ENCODE assay signal across 7 mouse cellular contexts in the genomic region with DNA sequence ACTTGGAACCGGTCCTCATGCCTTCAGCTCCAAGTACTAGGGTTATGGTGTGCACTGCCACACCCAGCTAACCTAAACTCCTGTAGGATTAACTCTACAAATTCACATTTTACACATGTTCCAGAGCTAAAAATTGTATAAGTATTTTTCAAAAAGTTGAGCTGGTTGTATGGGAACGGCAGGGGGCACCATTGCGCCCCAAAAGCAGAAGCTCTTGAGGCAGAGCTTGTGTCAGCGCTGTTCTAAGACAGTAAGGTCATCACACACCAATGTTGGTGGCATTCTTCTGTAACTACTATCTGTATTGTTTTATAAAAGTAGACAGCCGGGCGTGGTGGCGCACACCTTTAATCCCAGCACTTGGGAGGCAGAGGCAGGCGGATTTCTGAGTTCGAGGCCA. TPM values are rescaled to one million over a fixed set of nuclear protein-coding genes. Genes with fewer than 3 reads are reported as not detected.
DNase-seq lines count a peak whose midpoint lies in the region.

No protein-coding gene starts in this region.

- intact Hi-C loops in left cerebral cortex, postnatal 4 days (cut with DNase I) = no loop called here

- peak; percentile 8 for DNase-seq in kidney, postnatal 14 days
- DNase-seq in kidney, adult 11 months = no peak
- peak; percentile 41 for DNase-seq in ES-CJ7 (ENCODE audit: low read depth, low spot score)
- DNase-seq in adrenal gland, postnatal 10 days = peak; percentile 27
- peak; percentile 19 for DNase-seq in lung, postnatal 14 days
- no peak for DNase-seq in urinary bladder, postnatal 10 days (ENCODE audit: low spot score)
- no peak for DNase-seq in left cerebral cortex, postnatal 4 days

RNA-seq across cellular contexts. Expression of a gene that starts 13.3 kb away (rescaled TPM):
- 1 to 10 TPM; 8.1 to 8.7 TPM for total RNA-seq in adrenal gland, postnatal 10 days (2021)
- total RNA-seq in left cerebral cortex, postnatal 4 days (2021) = 10 to 100 TPM; 33.5 to 34.1 TPM

RNA-seq across cellular contexts. Expression of a gene that starts 48.6 kb away (rescaled TPM):
- total RNA-seq in adrenal gland, postnatal 10 days (2021) = 10 to 100 TPM; 23.4 to 25.9 TPM
- total RNA-seq in left cerebral cortex, postnatal 4 days (2021) = 10 to 100 TPM; 19.4 to 21.7 TPM

Comparison
In these comparisons a context has a peak if more than half of its experiments do, and no peak if none do; other contexts are left out.
1. DNase-seq: peak in kidney, postnatal 14 days (single experiment), ES-CJ7 (single experiment), adrenal gland, postnatal 10 days (single experiment) and lung, postnatal 14 days (single experiment); none in kidney, adult 11 months (single experiment), urinary bladder, postnatal 10 days (single experiment) and left cerebral cortex, postnatal 4 days (single experiment).